Mouse (Mus musculus): Measurements from ENCODE around the gene Plekhg2.
A peak's percentile ranks its signal among the peaks of the same experiment; 100 is the strongest.

Plekhg2 gene

DNA sequence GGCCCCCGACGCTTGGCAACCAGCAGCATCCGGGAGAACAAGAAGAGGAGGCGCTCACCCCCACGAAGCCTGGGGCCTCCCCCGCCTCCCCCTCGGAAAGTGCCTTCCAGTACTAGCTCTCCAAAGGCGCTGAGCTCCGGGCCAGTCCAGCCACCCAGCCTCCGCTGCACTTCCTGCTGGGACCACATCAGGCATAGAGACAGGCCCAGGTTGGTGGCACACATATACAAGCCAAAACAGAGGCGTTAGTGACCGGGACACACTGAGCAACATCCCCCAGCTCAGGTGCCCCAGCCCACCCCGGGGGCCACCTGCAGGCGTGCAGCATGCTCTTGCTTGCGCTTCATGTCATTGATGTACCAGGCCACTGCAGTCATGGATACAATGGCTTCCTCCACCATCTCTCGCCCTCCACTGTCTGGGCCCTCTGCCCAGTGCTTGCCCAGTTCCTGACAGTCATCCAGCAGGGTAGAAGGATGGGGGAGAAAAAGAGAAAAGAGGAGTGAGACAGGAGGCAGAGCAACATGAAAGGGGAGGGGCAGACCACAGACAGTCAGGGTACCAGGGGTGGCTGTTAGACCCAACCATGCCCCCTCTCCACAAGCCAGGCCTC is 4.6 kb downstream of the Plekhg2 start:
- DNase-seq (ENCODE audit: low read depth, low spot score) = no peak

GRCm38 (mm10) chr7:28362441-28363060 is 9.8 kb downstream of the Plekhg2 start:
- DNase-seq (ENCODE audit: low read depth, low spot score) = no peak

- no peak for DNase-seq (ENCODE audit: low read depth, low spot score)
Measured at GRCm38 (mm10) chr7:28361647-28362341, 10.6 kb downstream of the Plekhg2 start.

DNA sequence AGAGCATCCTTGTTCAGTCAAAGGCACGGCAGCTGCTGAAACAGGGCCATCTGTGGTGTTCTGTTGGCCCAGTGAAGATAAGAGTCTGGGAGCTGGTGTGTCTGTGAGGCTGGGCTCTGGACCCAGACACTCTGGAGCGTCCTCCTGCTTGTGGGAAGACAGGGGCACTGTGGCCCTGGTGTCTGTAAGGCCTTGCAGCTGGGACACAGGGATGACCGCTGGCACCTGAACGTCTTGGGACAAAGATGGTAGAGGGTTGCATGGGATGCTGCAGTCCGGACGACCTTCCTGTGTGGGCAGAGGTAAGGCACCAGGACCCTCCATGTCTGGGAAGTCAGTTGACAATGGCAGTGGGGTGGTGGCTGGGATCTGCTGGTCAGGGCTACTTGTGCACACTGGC is 12.1 kb downstream of the Plekhg2 start:
- DNase-seq (ENCODE audit: low read depth, low spot score) = no peak

DNA sequence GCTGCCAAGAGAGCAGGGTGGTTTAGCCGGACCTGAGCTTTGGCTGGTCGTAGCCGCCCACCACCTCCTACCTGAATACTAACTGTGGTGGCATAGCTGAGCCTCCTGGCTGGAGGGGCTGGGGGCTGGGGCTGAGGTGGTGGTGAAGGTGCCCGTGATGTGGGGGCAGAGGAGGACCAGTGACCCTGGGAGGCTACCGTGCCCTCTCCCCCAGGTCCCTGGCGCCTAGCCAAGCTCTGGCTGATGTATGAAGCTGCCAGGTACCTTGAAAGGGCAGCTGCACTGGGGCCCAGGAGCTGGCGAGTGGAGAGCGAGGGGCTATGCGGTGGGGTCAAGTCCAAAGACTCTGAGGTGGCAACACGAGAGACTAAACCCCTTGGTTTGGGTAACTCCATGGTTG is 12.5 kb downstream of the Plekhg2 start:
- DNase-seq (ENCODE audit: low read depth, low spot score) = no peak

DNA sequence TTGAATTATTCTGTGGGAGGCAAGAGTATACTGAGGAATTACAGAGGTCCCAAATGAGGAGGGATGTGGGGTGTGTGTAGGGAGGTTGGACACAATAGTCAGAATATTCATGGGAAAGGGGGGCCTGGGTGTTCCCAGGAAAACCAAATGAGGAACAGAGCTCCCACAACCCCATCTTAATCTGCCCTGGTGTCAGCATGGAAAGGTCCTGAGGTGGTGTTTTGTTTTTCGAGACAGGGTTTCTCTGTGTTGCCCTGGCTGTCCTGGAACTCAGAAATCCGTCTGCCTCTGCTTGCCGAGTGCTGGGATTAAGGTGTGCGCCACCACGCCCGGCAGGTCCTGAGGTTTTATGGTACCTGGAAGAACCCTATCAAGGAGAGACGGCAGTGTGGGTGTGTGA is 14.0 kb downstream of the Plekhg2 start:
- DNase-seq (ENCODE audit: low read depth, low spot score) = no peak

GRCm38 (mm10) chr7:28357984-28358383 is 14.4 kb downstream of the Plekhg2 start:
- DNase-seq (ENCODE audit: low read depth, low spot score) = no peak

DNA sequence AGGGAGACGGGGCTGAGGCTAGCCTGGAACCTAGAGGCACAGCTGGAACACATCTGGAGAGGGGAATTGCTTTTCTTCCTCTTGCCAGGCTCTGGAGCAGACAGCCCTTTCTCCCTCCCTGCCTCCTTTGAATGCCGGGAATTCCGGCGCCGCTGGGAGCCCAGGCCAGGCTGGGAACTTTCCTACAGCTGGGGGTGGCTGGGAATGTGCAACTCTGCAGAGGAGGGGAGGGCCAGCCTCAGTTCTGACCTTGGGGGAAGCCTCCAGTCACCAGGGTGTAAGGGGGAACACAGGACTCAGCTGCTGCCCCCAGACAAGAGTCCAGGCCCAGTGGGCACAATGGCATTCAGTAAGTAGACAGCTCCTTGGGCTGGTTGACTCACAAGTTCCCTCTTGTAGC is 15.4 kb downstream of the Plekhg2 start:
- DNase-seq (ENCODE audit: low read depth, low spot score) = no peak

- no peak for DNase-seq (ENCODE audit: low read depth, low spot score)
Measured at GRCm38 (mm10) chr7:28355221-28355620, 17.2 kb downstream of the Plekhg2 start.

DNA sequence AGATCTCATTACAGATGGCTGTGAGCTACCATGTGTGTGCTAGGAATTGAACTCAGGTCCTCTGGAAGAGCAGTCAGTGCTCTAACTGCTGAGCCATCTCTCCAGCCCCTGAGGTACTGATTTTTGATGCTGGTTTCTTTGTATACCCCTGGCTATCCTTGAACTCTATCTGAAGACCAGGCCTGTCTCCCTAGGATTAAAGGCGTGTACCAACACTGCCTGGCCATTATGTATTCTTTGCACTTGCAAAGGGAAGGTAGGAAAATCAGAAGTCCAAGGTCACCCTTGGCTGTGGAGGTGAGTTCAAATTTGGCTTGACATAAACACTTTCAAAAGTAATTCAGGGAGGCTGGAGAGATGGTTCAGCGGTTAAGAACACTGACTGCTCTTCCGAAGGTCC is 17.8 kb downstream of the Plekhg2 start:
- DNase-seq (ENCODE audit: low read depth, low spot score) = no peak

DNA sequence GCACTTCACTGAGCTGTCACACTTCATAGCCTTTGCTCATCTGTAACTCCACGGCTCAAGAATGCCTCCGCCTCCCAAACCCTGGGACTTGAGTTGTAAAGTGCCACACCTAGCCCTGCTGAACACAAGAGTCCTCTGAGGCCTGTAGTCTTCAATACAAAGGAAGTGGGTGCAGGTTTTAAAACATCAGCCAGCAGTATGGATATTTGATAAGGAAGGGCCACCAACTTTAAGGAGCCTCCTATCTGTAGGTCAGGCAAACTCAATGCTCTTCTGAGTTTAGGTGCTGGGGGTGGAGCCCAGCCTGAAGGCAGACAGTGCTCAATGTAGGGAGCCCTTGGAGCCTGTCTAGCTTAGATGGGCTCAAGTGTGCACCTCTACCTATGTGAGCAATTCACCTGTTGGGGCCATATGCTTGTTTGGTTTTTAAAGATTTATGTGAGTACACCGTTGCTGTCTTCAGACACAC is 18.3 kb downstream of the Plekhg2 start:
- no peak for DNase-seq (ENCODE audit: low read depth, low spot score)

DNA sequence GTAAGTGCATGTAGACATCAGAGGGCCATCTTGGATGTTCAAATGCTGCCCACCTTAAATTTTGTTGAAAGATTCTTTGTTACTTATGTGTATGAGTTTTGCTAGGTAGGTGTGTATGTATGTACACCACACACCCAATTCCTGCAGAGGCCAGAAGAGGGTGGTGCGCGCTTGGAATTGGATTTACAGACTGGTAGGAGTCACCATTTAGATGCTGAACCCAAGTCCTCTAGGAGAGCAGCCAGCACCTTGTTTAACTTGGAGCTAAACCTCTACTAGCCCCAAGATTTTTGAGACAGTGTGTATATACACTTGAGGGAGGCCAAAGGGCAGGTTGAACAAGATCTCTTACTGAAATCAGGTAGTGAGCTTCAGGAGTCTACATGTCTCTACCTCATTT is 19.1 kb downstream of the Plekhg2 start:
- no peak for DNase-seq (ENCODE audit: low read depth, low spot score)

- DNase-seq (ENCODE audit: low read depth, low spot score) = no peak
Measured at GRCm38 (mm10) chr7:28351676-28352191, 20.7 kb downstream of the Plekhg2 start.

DNA sequence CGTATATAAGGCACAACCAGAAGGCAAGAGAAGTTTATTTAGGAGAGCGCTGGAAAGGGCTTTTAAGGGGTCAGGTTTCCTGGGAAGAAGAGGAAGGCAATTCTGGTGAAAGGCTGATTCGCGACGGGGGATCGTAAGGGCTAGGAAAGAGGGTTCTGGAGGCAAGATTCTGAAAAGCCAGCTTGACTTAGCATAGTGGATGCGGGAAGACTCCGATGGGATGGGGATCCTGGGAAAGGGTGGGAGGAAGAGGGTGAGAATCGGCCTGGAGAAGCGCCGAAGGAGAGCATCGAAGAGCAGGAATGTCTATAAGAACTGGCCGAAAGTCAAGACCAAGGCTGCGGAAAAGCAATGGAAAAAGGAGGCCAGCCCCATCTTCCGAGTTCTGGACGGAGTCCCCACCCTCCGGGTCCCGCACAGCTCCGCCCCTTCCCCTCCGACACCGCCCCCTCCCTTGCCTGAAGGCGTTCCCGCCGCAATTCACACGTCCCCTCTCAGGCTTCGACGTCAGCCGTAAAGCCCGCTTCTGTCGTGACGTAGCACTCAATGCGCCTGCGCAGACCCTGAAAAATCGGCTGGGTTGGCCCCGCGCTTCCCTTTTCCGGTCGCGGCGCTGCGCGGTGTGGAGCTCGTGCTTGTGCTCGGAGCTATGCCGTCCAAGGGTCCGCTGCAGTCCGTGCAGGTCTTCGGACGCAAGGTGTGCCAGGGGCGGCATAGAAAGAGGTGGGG is 22.1 kb downstream of the Plekhg2 start, which contains the start of gene Rps16:
Rps16 (plus strand) TSS at position 498 of the 729 bp plus-strand sequence.
- peak; percentile 98 for DNase-seq (ENCODE audit: low read depth, low spot score)

DNA sequence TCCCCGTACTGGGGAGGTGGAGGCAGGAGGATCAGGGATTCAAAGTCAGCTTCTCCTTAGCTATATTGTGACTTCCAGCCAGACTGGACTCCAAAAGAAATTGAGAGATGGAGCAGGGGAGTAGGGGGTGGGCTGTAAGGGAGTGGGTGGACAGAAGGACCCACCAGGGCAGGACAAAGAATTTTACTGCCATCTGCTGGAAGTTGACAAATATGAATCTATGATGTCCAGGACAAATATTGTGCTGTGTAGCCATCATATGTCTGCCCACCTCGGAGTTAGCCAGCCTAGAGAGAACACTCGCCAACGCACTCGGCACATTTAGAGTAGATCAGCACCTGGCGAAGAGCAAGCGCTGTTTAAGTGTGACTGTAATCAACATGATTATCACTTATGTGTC is 23.8 kb downstream of the Plekhg2 start:
- no peak for DNase-seq (ENCODE audit: low read depth, low spot score)

DNA sequence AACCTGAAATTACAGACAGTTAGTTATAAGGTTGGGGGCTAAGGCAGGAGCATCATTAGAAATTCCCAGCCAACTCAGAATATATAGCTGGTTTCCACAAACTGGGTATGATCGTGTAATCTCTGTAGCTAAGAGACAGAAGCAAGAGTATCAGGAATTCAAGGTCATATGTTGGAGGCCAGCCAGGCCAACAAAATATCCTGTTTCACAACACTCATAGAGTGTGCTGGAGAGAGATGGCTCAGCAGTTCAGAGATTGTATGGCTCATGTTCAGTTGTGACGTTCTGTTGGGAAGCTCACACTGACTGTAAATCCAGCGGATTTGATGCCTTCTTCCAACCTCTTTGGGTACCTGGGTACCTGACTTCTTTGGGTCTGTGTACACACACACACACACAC is 24.7 kb downstream of the Plekhg2 start:
- DNase-seq (ENCODE audit: low read depth, low spot score) = no peak

DNA sequence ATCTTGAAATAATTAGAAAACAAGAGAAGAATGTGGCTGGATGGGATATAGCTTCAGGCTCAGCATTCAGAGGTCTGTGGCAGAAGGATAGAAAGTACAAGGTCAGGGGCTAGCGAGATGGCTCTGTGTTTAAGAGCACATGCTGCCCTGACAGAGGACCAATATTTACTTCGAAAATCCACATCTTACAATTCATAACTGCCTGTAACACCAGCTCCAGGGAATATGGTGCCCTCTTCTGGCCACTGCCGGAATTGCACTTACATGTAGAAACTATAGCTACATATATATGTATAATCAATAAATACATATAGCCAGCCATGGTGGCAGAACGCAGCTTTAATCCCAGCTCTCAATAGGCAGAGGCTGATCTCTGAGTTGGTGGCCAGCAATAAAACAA is 27.8 kb downstream of the Plekhg2 start:
- peak; percentile 46 for DNase-seq (ENCODE audit: low read depth, low spot score)

DNA sequence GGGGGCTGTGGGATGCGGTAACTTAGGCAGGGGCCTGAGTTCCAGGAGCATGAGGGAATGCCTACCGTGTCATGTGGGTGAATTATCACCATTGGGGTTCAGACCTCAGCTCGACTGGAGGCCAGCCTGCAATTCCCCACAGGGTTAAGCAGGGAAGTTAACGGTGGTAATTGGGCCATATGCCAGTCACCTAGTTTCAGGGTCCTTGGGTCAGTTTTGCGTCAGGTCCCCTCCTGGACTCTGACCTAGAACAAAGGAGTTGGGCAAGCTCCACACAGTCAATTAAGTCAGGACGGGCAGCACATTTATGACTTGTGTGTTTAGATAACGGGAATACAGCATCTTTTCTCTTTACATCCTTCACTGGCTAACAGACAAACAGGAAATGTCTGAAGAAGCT is 31.0 kb downstream of the Plekhg2 start:
- no peak for DNase-seq (ENCODE audit: low read depth, low spot score)

GRCm38 (mm10) chr7:28339213-28339917 is 33.0 kb downstream of the Plekhg2 start:
- peak; percentile 76 for DNase-seq (ENCODE audit: low read depth, low spot score)

GRCm38 (mm10) chr7:28338108-28338998 is 34.0 kb downstream of the Plekhg2 start, which contains the start of gene Supt5:
Gene Supt5, minus strand, starts transcription at chr7:28338746.
- DNase-seq (ENCODE audit: low read depth, low spot score) = peak; percentile 99

All from skeletal muscle tissue, adult 2 months (tissue).